Mouse (Mus musculus) thymus, adult 2 months (tissue): ENCODE data around the gene Cdk17.

ENCODE experiments used
- CTCF ChIP-seq: fragments of 200-500 bp; IDR thresholded peaks from 2 replicates; pipeline ENCODE4 v1.5.1; 2012; ENCODE audit warnings: mild to moderate bottlenecking, control low read depth, low read length, moderate library complexity, borderline replicate concordance; ENCODE audit not compliant: control insufficient read depth, poor library complexity, insufficient read depth; ENCODE audit errors: extremely low read depth
- POLR2A ChIP-seq: fragments of 200-500 bp; IDR thresholded peaks from 2 replicates; pipeline ENCODE4 v1.6.1; 2012; ENCODE audit warnings: mild to moderate bottlenecking, low read length, control low read depth, moderate library complexity; ENCODE audit not compliant: control insufficient read depth, poor library complexity, insufficient read depth; ENCODE audit errors: extremely low read depth

DNA sequence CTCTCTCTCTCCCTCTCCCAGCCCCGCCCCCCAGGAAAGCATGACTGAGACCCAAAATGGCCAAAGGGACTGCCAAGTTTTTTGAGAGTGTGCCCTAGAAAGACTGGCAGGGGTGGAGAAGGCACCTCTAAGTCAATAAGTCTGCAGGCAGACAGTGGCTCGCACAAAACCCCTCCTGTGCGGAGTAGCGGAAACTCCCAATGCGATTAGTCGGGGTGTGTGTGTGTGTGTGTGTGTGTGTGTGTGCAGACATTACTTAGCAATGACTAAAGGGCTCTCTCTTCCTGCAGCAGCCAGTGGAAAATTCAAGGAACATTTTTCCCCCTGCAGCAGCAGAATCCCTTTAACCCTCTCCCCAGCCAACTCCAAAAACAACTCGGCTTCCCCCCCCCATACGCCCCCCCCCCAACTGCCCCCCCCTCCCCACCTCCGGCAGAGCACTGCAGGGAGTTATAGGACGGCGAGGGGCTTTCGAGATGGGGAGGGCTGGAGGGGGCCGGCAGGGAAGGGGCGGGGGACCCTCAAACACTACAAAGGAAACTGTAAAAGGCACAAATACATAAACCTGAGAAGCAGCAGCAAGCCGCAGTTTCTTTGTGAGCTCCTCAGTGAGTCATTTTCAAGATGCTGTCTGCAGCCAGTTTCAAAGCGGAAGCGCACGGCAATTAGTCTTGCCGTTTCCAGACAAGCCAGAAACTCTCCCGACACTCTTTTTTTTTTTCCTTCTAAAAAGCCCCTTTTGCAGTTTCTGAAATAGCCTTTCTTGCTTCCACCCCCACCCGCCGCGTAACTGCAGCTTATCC is 148.7 kb downstream of the Cdk17 start:
- TF ChIP-seq CTCF (no peak), POLR2A (no peak)
